Mouse (Mus musculus) spleen, postnatal 10 days (tissue): ENCODE data around the gene Galnt3.

ENCODE experiments used
- DNase-seq, 2 experiments: peaks; one replicate each; pipeline ENCODE4 v3.0.0; 2021 to 2022; ENCODE audit warnings: low spot score in 2 of 2

Gene Galnt3

GRCm38 (mm10) chr2:66107864-66108514 is 16.8 kb downstream of the Galnt3 start:
- DNase-seq = no peak

- DNase-seq = no peak
These were observed 20.9 kb downstream of the Galnt3 start for GRCm38 (mm10) chr2:66103740-66104436.

- no peak for DNase-seq
These were observed 23.0 kb downstream of the Galnt3 start for GRCm38 (mm10) chr2:66101686-66102304.

GRCm38 (mm10) chr2:66100671-66101351 is 24.0 kb downstream of the Galnt3 start:
- DNase-seq = no peak

- no peak for DNase-seq
These were observed 24.6 kb downstream of the Galnt3 start for GRCm38 (mm10) chr2:66100239-66100638.

- no peak for DNase-seq
These were observed 30.1 kb downstream of the Galnt3 start for GRCm38 (mm10) chr2:66094622-66095181.

GRCm38 (mm10) chr2:66091296-66091695 is 33.5 kb downstream of the Galnt3 start:
- DNase-seq = no peak

GRCm38 (mm10) chr2:66081876-66082275 is 42.9 kb downstream of the Galnt3 start:
- DNase-seq = no peak

GRCm38 (mm10) chr2:66080731-66081130 is 44.1 kb downstream of the Galnt3 start:
- no peak for DNase-seq

- DNase-seq = no peak
These were observed 55.3 kb downstream of the Galnt3 start for GRCm38 (mm10) chr2:66069454-66069853.

GRCm38 (mm10) chr2:66063291-66063690 is 61.5 kb downstream of the Galnt3 start:
- DNase-seq = no peak

GRCm38 (mm10) chr2:66044405-66045089 is 80.2 kb downstream of the Galnt3 start:
- DNase-seq = no peak

- no peak for DNase-seq
These were observed 81.1 kb downstream of the Galnt3 start for GRCm38 (mm10) chr2:66043441-66044404.

- no peak for DNase-seq
These were observed 82.8 kb downstream of the Galnt3 start for GRCm38 (mm10) chr2:66041917-66042419.

- DNase-seq = no peak
These were observed 83.4 kb downstream of the Galnt3 start for GRCm38 (mm10) chr2:66041203-66041916.

GRCm38 (mm10) chr2:66040611-66041010 is 84.2 kb downstream of the Galnt3 start:
- DNase-seq = no peak

- no peak for DNase-seq
These were observed 89.7 kb downstream of the Galnt3 start for GRCm38 (mm10) chr2:66034907-66035679.
